Mouse (Mus musculus) liver, postnatal 0 days (tissue): ENCODE data around the gene Ireb2.

ENCODE experiments used
- CTCF ChIP-seq: sonication (generic); IDR thresholded peaks from 2 replicates; pipeline ENCODE4 v1.5.1; 2016; ENCODE audit warnings: antibody characterized with exemption, low read depth
- EP300 ChIP-seq: IDR thresholded peaks from 2 replicates; pipeline ENCODE4 v1.6.1; 2016; ENCODE audit warnings: antibody characterized with exemption, low read depth, mild to moderate bottlenecking

DNA sequence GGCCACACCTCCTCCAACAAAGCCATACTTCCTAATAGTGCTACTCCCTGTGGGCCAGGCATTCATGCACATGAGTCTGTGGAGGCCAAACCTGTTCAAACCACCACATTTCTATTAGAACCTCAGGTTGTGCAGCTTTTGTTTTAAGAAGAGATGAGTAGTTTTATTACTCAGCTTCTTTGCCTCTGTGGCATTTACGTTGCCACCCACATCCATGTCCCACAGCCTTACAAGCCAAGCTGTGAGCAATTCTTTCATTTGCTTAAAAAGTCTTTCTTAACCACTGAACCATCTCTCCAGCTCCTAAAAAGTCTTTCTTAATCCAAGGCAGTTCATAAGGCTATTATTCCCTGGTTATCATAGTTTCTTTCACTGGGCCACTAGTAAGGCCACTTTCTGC is 15.2 kb downstream of the Ireb2 start:
- TF ChIP-seq CTCF (no peak), EP300 (no peak)
